Mouse (Mus musculus) lung, embryonic 14.5 days (tissue): ENCODE measurements around the gene Lama5. TPM values are rescaled to one million over a fixed set of nuclear protein-coding genes. Genes with fewer than 3 reads are reported as not detected.

Experiments used
- ATAC-seq: fragments of 200-750 bp; cut with Nextera tagmentation; 2 replicates; pipeline ENCODE4 v1.8.0; 2017; ENCODE audit warnings: mild to moderate bottlenecking, moderate TSS enrichment, moderate library complexity; ENCODE audit not compliant: insufficient read depth
- DNase-seq: peaks from one replicate; pipeline ENCODE4 v3.0.0-alpha.2; 2015
- H3K27ac ChIP-seq: fragments of 300-500 bp; sonication (generic); 2 replicates; pipeline ENCODE4 v1.5.1; 2014; ENCODE audit warnings: low read depth, mild to moderate bottlenecking, moderate library complexity
- H3K27me3 ChIP-seq: fragments of 300-500 bp; sonication (generic); 2 replicates; pipeline ENCODE4 v1.6.1; 2014; ENCODE audit warnings: low read length, control low read depth; ENCODE audit not compliant: insufficient read depth
- H3K36me3 ChIP-seq: fragments of 300-500 bp; sonication (generic); 2 replicates; pipeline ENCODE4 v1.6.1; 2014; ENCODE audit warnings: control low read depth; ENCODE audit not compliant: insufficient read depth
- H3K4me1 ChIP-seq: fragments of 300-500 bp; sonication (generic); 2 replicates; pipeline ENCODE4 v1.6.1; 2014; ENCODE audit warnings: antibody characterized with exemption, control low read depth; ENCODE audit not compliant: insufficient read depth
- H3K4me2 ChIP-seq: fragments of 300-500 bp; sonication (generic); 2 replicates; pipeline ENCODE4 v1.6.1; 2014; ENCODE audit warnings: mild to moderate bottlenecking
- H3K4me3 ChIP-seq: fragments of 300-500 bp; sonication (generic); 2 replicates; pipeline ENCODE4 v1.5.1; 2014; ENCODE audit warnings: low read depth, low read length
- H3K9ac ChIP-seq: fragments of 300-500 bp; sonication (generic); 2 replicates; pipeline ENCODE4 v1.6.1; 2014
- H3K9me3 ChIP-seq: fragments of 300-500 bp; sonication (generic); 2 replicates; pipeline ENCODE4 v1.6.1; 2016; ENCODE audit warnings: low read depth, low read length, control low read depth
- CTCF ChIP-seq: IDR thresholded peaks from 2 replicates; pipeline ENCODE4 v1.5.1; 2016; ENCODE audit warnings: antibody characterized with exemption, low read depth
- WGBS: fragments of 180-500 bp; shearing (Covaris S2); extraction: QIAGEN DNeasy Blood & Tissue Kit; methylation state at CpG from one replicate; pipeline ENCODE4 v1.1.7; 2014; 5-methylcytosine and 5-hydroxymethylcytosine counted together
- polyA plus RNA-seq: library from polyadenylated mRNA; unstranded; fragments of >200 nt; fragmentation: Nextera tagmentation; extraction: Ambion mirVana; gene quantifications from 2 replicates; pipeline ENCODE4 v1.2.1, GENCODE M21; 2014

Gene Lama5
- polyA plus RNA-seq, 1 experiment from 2014 or later: 95.0 TPM

GRCm38 (mm10) chr2:180215011-180215461 is 10.6 kb downstream of the Lama5 start:
- no peaks in the 10 kb centered on the region; the same call in 1 of the 2 replicates for H3K9me3 ChIP-seq
- 18% methylated on average over 8 of the region's 8 CpGs for WGBS
- H3K27me3 ChIP-seq: no peaks in the 10 kb centered on the region
- ATAC-seq (peak; percentile 10; the same call in 1 of the 2 replicates), DNase-seq (peak; percentile 65)
- no peak overlapping the region for H3K4me3 ChIP-seq
- H3K27ac ChIP-seq: peak overlapping the region; percentile 81
- TF ChIP-seq CTCF: no peak
- peak overlapping the region; percentile 23; the same call in 1 of the 2 replicates for H3K4me2 ChIP-seq
- peaks cover 40% of the 10 kb centered on the region for H3K4me1 ChIP-seq
- no peaks in the 10 kb centered on the region; the same call in 1 of the 2 replicates for H3K36me3 ChIP-seq
- H3K9ac ChIP-seq: peak overlapping the region; percentile 36

- Histone ChIP-seq H3K36me3 (no peaks in the 10 kb centered on the region; the same call in 1 of the 2 replicates), H3K27me3 (no peaks in the 10 kb centered on the region), H3K9ac (peak overlapping the region; percentile 36), H3K4me2 (peak overlapping the region; percentile 23; the same call in 1 of the 2 replicates), H3K4me1 (peaks cover 37% of the 10 kb centered on the region), H3K27ac (peak overlapping the region; percentile 81), H3K9me3 (no peaks in the 10 kb centered on the region; the same call in 1 of the 2 replicates), H3K4me3 (no peak overlapping the region)
- ATAC-seq (peak; percentile 29; the same call in 1 of the 2 replicates), DNase-seq (no peak)
- WGBS: 27% methylated on average over 4 of the region's 4 CpGs
- no peak for TF ChIP-seq CTCF
These were observed 11.2 kb downstream of the Lama5 start for GRCm38 (mm10) chr2:180214352-180214978.

GRCm38 (mm10) chr2:180212255-180212654 is 13.4 kb downstream of the Lama5 start:
- Histone ChIP-seq H3K27ac (no peak overlapping the region), H3K36me3 (no peaks in the 10 kb centered on the region; the same call in 1 of the 2 replicates), H3K9ac (no peak overlapping the region), H3K4me1 (peaks cover 24% of the 10 kb centered on the region), H3K27me3 (no peaks in the 10 kb centered on the region), H3K4me3 (no peak overlapping the region), H3K9me3 (no peaks in the 10 kb centered on the region; the same call in 1 of the 2 replicates), H3K4me2 (no peak overlapping the region)
- no peak for DNase-seq
- TF ChIP-seq CTCF: 0 out of 2 replicates have a peak, but pooled peaks have one; percentile 16
- 84% methylated on average over 3 of the region's 3 CpGs for WGBS
- ATAC-seq: no peak

GRCm38 (mm10) chr2:180208976-180209375 is 16.7 kb downstream of the Lama5 start:
- TF ChIP-seq CTCF: peak; percentile 9; the same call in 1 of the 2 replicates
- ATAC-seq (no peak), DNase-seq (no peak)
- 78% methylated on average over 1 of the region's 1 CpGs for WGBS
- no peak overlapping the region for H3K4me3 ChIP-seq
- no peak overlapping the region for H3K4me2 ChIP-seq
- no peaks in the 10 kb centered on the region for H3K27me3 ChIP-seq
- no peaks in the 10 kb centered on the region for H3K4me1 ChIP-seq
- no peak overlapping the region for H3K27ac ChIP-seq
- H3K9ac ChIP-seq: no peak overlapping the region
- H3K9me3 ChIP-seq: no peaks in the 10 kb centered on the region; the same call in 1 of the 2 replicates
- H3K36me3 ChIP-seq: peaks cover 18% of the 10 kb centered on the region

- Histone ChIP-seq H3K4me1 (no peaks in the 10 kb centered on the region; the same call in 1 of the 2 replicates), H3K4me3 (no peak overlapping the region), H3K9ac (no peak overlapping the region), H3K27me3 (no peaks in the 10 kb centered on the region), H3K9me3 (no peaks in the 10 kb centered on the region; the same call in 1 of the 2 replicates), H3K36me3 (peaks cover 24% of the 10 kb centered on the region; the same call in 1 of the 2 replicates), H3K4me2 (no peak overlapping the region), H3K27ac (no peak overlapping the region)
- WGBS: 63% methylated on average over 7 of the region's 7 CpGs
- peak; percentile 63 for DNase-seq
- peak; percentile 62 for TF ChIP-seq CTCF
- ATAC-seq: no peak
These were observed 17.8 kb downstream of the Lama5 start for GRCm38 (mm10) chr2:180207840-180208239.

- Histone ChIP-seq H3K4me2 (no peak overlapping the region), H3K9me3 (no peaks in the 10 kb centered on the region), H3K27ac (no peak overlapping the region), H3K4me3 (no peak overlapping the region), H3K27me3 (no peaks in the 10 kb centered on the region), H3K4me1 (no peaks in the 10 kb centered on the region; the same call in 1 of the 2 replicates), H3K36me3 (peaks cover 37% of the 10 kb centered on the region), H3K9ac (no peak overlapping the region)
- TF ChIP-seq CTCF: no peak
- ATAC-seq (no peak), DNase-seq (no peak)
- 88% methylated on average over 2 of the region's 2 CpGs for WGBS
These were observed 19.7 kb downstream of the Lama5 start for GRCm38 (mm10) chr2:180205956-180206280.
